In the genomic region with DNA sequence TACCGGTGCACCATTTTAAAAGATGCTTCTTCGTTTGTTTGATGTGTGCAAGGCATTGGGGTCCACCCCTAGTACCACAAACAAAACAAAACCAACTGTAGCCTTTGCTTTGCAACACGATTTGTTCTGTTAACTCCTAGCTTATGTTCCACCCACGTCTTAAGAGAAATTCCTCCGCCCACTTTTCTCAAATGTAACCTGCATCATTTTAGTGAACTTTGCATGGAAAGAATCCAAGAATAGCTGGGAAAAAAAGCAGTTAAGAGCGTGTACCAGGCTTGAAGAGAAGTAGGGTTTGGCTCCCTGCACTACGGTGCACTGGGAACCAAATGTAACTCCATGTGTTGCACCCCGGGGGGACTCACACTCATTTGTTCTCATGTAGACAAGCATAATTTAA, we compare ENCODE assay signal across 8 mouse cellular contexts. TPM values are rescaled to one million over a fixed set of nuclear protein-coding genes. Genes with fewer than 3 reads are reported as not detected.
A peak's percentile ranks its signal among the peaks of the same experiment; 100 is the strongest.
DNase-seq lines count a peak whose midpoint lies in the region; ATAC-seq and TF ChIP-seq lines count a peak whose summit lies in the region.

No protein-coding gene starts in this region.

- H3K9me3 ChIP-seq in heart, embryonic 10.5 days: no peaks in the 10 kb centered on the region
- H3K9me3 ChIP-seq in liver, embryonic 11.5 days (ENCODE audit: control insufficient read depth, low read length): no peaks in the 10 kb centered on the region

- H3K4me2 ChIP-seq in liver, embryonic 11.5 days: peak overlapping the region; percentile 78

- H3K9ac ChIP-seq in liver, embryonic 11.5 days (ENCODE audit: low read depth, low read length): peak overlapping the region; percentile 100

- no peaks in the 10 kb centered on the region for H3K27me3 ChIP-seq in heart, embryonic 10.5 days (ENCODE audit: insufficient read depth, poor library complexity, severe bottlenecking)
- H3K27me3 ChIP-seq in liver, embryonic 11.5 days (replicated peaks; ENCODE audit: control insufficient read depth, insufficient read depth, low read length): no peaks in the 10 kb centered on the region

- DNase-seq in heart, embryonic 10.5 days (ENCODE audit: low spot score): no peak
- DNase-seq in heart, adult 8-10 months (ENCODE audit: low spot score): no peak
- DNase-seq in 416B (ENCODE audit: low read depth): peak; percentile 44
- no peak for DNase-seq in liver, embryonic 11.5 days (ENCODE audit: low spot score)
- no peak for DNase-seq in spleen, postnatal 14 days (ENCODE audit: low spot score in 2 of 2)
- no peak for DNase-seq in cerebellum, adult 18-20 months
- DNase-seq in adrenal gland, adult 18-20 months (ENCODE audit: low spot score in 2 of 2): no peak

- peaks cover 11% of the 10 kb centered on the region for H3K36me3 ChIP-seq in heart, embryonic 10.5 days
- peaks cover 6% of the 10 kb centered on the region for H3K36me3 ChIP-seq in liver, embryonic 11.5 days (ENCODE audit: control insufficient read depth, insufficient read depth, low read length)

- H3K4me3 ChIP-seq in heart, embryonic 10.5 days: peak overlapping the region; percentile 99
- peak overlapping the region; percentile 84 for H3K4me3 ChIP-seq in embryonic fibroblast, embryonic 13.5 days (ENCODE audit: insufficient read depth, low read length)
- peak overlapping the region; percentile 98 for H3K4me3 ChIP-seq in liver, embryonic 11.5 days (ENCODE audit: low read depth, low read length)

- no peak for ATAC-seq in liver, embryonic 11.5 days (replicated peaks; ENCODE audit: low FRiP score)

- TF ChIP-seq CTCF in embryonic fibroblast, embryonic 13.5 days (IDR thresholded peaks at IDR 0.05; ENCODE audit: borderline replicate concordance, insufficient read depth, low read length): no peak

- H3K27ac ChIP-seq in heart, embryonic 10.5 days: peak overlapping the region; percentile 100
- peak overlapping the region; percentile 86 for H3K27ac ChIP-seq in embryonic fibroblast, embryonic 13.5 days (ENCODE audit: insufficient read depth, low read length)
- 0 out of 2 replicates have a peak overlapping the region, but pooled peaks have one; percentile 10 for H3K27ac ChIP-seq in liver, embryonic 11.5 days (ENCODE audit: low read depth, low read length)

- peak; percentile 22; the same call in 1 of the 2 replicates for TF ChIP-seq POLR2A in embryonic fibroblast, embryonic 13.5 days (IDR thresholded peaks at IDR 0.05; ENCODE audit: low read depth, low read length)

- H3K4me1 ChIP-seq in heart, embryonic 10.5 days: peaks cover 19% of the 10 kb centered on the region; the same call in 1 of the 2 replicates
- H3K4me1 ChIP-seq in embryonic fibroblast, embryonic 13.5 days (ENCODE audit: control insufficient read depth, insufficient read depth, low read length): no peaks in the 10 kb centered on the region
- peaks cover 14% of the 10 kb centered on the region for H3K4me1 ChIP-seq in liver, embryonic 11.5 days (replicated peaks; ENCODE audit: control insufficient read depth, insufficient read depth, low read length)

- 21% methylated on average over 8 of the region's 8 CpGs for WGBS in heart, embryonic 10.5 days
- 19% methylated on average over 8 of the region's 8 CpGs for WGBS in liver, embryonic 11.5 days

RNA-seq across cellular contexts. Expression of gene B230219D22Rik, which starts 1.2 kb away (rescaled TPM):
- polyA plus RNA-seq in heart, embryonic 10.5 days (2016; fragmentation: Nextera tagmentation; extraction: Ambion mirVana): 61.1 and 61.3 TPM in 2 replicates
- 10 to 100 TPM; 37.8 to 39.8 (median 39.2) TPM for total RNA-seq in heart, adult 8-10 months (2022)
- polyA plus RNA-seq in embryonic fibroblast, embryonic 13.5 days (2011; ENCODE audit: insufficient read length, low read depth, missing spikeins): 91.3 and 96.3 TPM in 2 replicates
- polyA plus RNA-seq in liver, embryonic 11.5 days (2014; fragmentation: Nextera tagmentation; extraction: Ambion mirVana): 39.3 and 42.8 TPM in 2 replicates
- 10 to 100 TPM; 45.9 to 56.8 TPM for total RNA-seq in adrenal gland, adult 18-20 months (2021)

RNA-seq across cellular contexts. Expression of gene Txndc15, which starts 20.3 kb away (rescaled TPM):
- polyA plus RNA-seq in heart, embryonic 10.5 days (2016; fragmentation: Nextera tagmentation; extraction: Ambion mirVana): 61.3 and 69.5 TPM in 2 replicates
- total RNA-seq in heart, adult 8-10 months (2022): 10 to 100 TPM; 43.3 to 50.2 (median 45.4) TPM
- 48.4 and 54.2 TPM in 2 replicates for polyA plus RNA-seq in embryonic fibroblast, embryonic 13.5 days (2011; ENCODE audit: insufficient read length, low read depth, missing spikeins)
- 49.9 and 50.2 TPM in 2 replicates for polyA plus RNA-seq in liver, embryonic 11.5 days (2014; fragmentation: Nextera tagmentation; extraction: Ambion mirVana)
- 10 to 100 TPM; 71.2 to 73.8 TPM for total RNA-seq in adrenal gland, adult 18-20 months (2021)

RNA-seq across cellular contexts. Expression of gene Pcbd2, which starts 33.1 kb away (rescaled TPM):
- 52.3 and 54.2 TPM in 2 replicates for polyA plus RNA-seq in heart, embryonic 10.5 days (2016; fragmentation: Nextera tagmentation; extraction: Ambion mirVana)
- 10 to 100 TPM; 48.8 to 59.2 (median 53.4) TPM for total RNA-seq in heart, adult 8-10 months (2022)
- 31.9 and 33.0 TPM in 2 replicates for polyA plus RNA-seq in embryonic fibroblast, embryonic 13.5 days (2011; ENCODE audit: insufficient read length, low read depth, missing spikeins)
- 56.3 and 60.3 TPM in 2 replicates for polyA plus RNA-seq in liver, embryonic 11.5 days (2014; fragmentation: Nextera tagmentation; extraction: Ambion mirVana)
- total RNA-seq in adrenal gland, adult 18-20 months (2021): 10 to 100 TPM; 75.9 to 84.6 TPM

RNA-seq across cellular contexts. Expression of gene Ddx46, which starts 59.3 kb away (rescaled TPM):
- polyA plus RNA-seq in heart, embryonic 10.5 days (2016; fragmentation: Nextera tagmentation; extraction: Ambion mirVana): 26.8 and 36.4 TPM in 2 replicates
- total RNA-seq in heart, adult 8-10 months (2022): 10 to 100 TPM; 17.7 to 24.8 (median 20.2) TPM
- 46.6 and 52.8 TPM in 2 replicates for polyA plus RNA-seq in embryonic fibroblast, embryonic 13.5 days (2011; ENCODE audit: insufficient read length, low read depth, missing spikeins)
- polyA plus RNA-seq in liver, embryonic 11.5 days (2014; fragmentation: Nextera tagmentation; extraction: Ambion mirVana): 51.5 and 54.0 TPM in 2 replicates
- 10 to 100 TPM; 24.0 to 36.4 TPM for total RNA-seq in adrenal gland, adult 18-20 months (2021)

Comparison
In these comparisons a context has a peak if more than half of its experiments do, and no peak if none do; other contexts are left out.
1. H3K27ac ChIP-seq: peak in every context shown above with its lines; median percentile 100 in heart, embryonic 10.5 days; 86 in embryonic fibroblast, embryonic 13.5 days; 10 in liver, embryonic 11.5 days.